Mouse (Mus musculus): Measurements from ENCODE around the gene Dnah7c. TPM values are rescaled to one million over a fixed set of nuclear protein-coding genes. Genes with fewer than 3 reads are reported as not detected.
"Not testable (repeated sequence)": the region's sequence is repeated elsewhere in the genome, so short reads cannot be mapped to it uniquely, and the experiment has no call there.

The Dnah7c gene
- total and polyA plus RNA-seq, 2 experiments from 2014 or later, result 0.19 to 1.8 TPM

DNA sequence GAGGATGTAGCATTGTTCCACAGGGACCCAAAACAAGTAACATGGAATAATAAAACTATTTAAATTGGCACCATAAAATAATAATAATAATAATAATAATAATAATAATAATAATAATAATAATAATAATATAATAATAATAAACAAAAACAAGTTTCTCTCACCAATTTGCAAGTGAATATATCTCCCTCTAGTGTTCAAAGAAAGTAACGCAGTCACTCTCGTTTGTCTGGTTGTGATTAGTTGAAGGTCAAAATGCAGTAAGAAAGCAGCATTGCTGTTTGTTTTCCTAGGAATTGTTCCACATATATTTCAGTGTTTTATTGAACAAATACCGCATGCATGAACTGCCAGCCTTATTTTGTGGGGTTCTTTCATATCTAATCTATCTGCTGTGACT is 8.4 kb upstream of the Dnah7c start:
- not testable (repeated sequence) for H3K4me1 ChIP-seq (ENCODE audit: insufficient read depth, low read length); H3K9ac ChIP-seq (replicated peaks; ENCODE audit: low read length, poor library complexity, severe bottlenecking); H3K4me2 ChIP-seq (ENCODE audit: low read depth, low read length, poor library complexity, severe bottlenecking); H3K27ac ChIP-seq (ENCODE audit: low read depth, low read length); H3K27me3 ChIP-seq (ENCODE audit: insufficient read depth, low read length); ATAC-seq (ENCODE audit: low FRiP score); H3K4me3 ChIP-seq (ENCODE audit: low read depth, low read length); H3K9me3 ChIP-seq (ENCODE audit: low read length); H3K36me3 ChIP-seq (ENCODE audit: insufficient read depth, low read length)
- peak; percentile 40 for DNase-seq (ENCODE audit: low spot score)
- TF ChIP-seq CTCF (IDR thresholded peaks at IDR 0.05), result peak; percentile 70
- WGBS, result 22% methylated on average over 3 of the region's 3 CpGs

DNA sequence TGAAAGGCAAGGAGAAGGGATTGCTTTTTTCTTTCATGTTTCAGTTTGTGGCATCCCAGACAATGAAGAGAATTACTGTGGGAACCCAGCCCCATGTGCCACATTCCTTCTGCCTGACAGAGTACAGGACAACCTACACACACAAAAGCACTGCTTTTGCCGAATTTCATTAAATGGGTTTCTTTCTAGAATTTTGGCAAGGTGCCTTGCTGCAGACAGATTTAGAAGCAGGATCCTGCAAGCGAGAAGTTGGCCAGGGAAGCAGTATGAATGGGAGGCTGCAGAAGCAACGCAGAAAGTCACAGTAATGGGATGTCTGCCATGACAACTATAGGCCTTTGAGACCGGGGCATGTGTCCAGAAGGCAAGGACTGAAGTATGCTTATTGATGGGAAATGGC is 6.4 kb upstream of the Dnah7c start:
- not testable (repeated sequence) for DNase-seq (ENCODE audit: low spot score); H3K4me1 ChIP-seq (ENCODE audit: insufficient read depth, low read length); H3K4me3 ChIP-seq (ENCODE audit: low read depth, low read length); H3K9me3 ChIP-seq (ENCODE audit: low read length); H3K36me3 ChIP-seq (ENCODE audit: insufficient read depth, low read length); H3K4me2 ChIP-seq (ENCODE audit: low read depth, low read length, poor library complexity, severe bottlenecking); H3K27ac ChIP-seq (ENCODE audit: low read depth, low read length); H3K27me3 ChIP-seq (ENCODE audit: insufficient read depth, low read length); H3K9ac ChIP-seq (replicated peaks; ENCODE audit: low read length, poor library complexity, severe bottlenecking)
- WGBS, result 44% methylated on average over 3 of the region's 4 CpGs
- ATAC-seq (ENCODE audit: low FRiP score), result peak; percentile 61; the same call in 1 of the 2 replicates

DNA sequence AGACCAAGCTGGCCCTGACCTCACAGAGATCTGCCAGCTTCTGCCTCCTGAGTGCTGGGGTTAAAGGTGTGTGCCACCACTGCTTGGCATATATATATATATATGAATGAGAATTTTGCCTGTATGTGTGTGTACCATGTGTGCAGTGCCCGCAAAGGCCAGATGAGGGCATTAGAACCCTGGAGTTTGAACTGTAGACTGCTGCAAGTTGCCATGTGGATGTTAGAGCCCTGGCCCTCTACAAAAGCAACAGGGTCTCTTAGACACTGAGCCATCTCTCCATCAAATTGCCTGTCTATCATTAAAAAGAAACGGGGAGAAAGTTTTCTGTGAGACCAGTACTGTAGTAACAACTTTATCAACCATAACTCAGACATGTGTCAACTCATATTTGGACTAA is 3.0 kb downstream of the Dnah7c start:
- H3K27me3 ChIP-seq (ENCODE audit: insufficient read depth, low read length), result no peaks in the 10 kb centered on the region
- no peak overlapping the region for H3K4me3 ChIP-seq (ENCODE audit: low read depth, low read length)
- DNase-seq (ENCODE audit: low spot score), result peak; percentile 11
- H3K9me3 ChIP-seq (ENCODE audit: low read length), result no peaks in the 10 kb centered on the region
- no peak overlapping the region for H3K4me2 ChIP-seq (ENCODE audit: low read depth, low read length, poor library complexity, severe bottlenecking)
- H3K36me3 ChIP-seq (ENCODE audit: insufficient read depth, low read length), result no peaks in the 10 kb centered on the region
- WGBS, result 90% methylated on average over 2 of the region's 2 CpGs
- TF ChIP-seq CTCF (IDR thresholded peaks at IDR 0.05), result peak; percentile 49
- H3K9ac ChIP-seq (replicated peaks; ENCODE audit: low read length, poor library complexity, severe bottlenecking), result no peak overlapping the region
- no peak for ATAC-seq (ENCODE audit: low FRiP score)
- no peak overlapping the region for H3K27ac ChIP-seq (ENCODE audit: low read depth, low read length)
- H3K4me1 ChIP-seq (ENCODE audit: insufficient read depth, low read length), result peaks cover 3% of the 10 kb centered on the region; the same call in 1 of the 2 replicates

DNA sequence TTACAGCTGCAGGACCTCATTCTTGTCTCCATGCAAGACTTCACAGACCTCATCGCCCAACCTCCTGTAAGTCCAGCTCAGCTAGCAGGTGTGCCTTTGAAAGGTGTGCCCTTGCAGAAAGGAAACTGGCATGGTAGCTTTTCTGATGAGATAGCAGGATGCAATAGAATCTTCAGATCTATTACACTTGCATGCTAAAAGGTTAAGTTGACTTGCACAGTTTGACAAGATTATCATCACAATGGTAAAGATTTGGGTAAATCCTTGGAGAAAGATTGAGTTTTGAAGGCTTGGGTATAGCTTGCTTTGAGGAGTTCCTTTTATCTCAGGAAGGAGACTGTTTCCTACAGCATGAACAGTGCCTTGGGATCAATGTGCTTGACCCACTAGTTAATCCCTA is 89.3 kb downstream of the Dnah7c start:
- 52% methylated on average over 1 of the region's 1 CpGs for WGBS
- not testable (repeated sequence) for H3K27ac ChIP-seq (ENCODE audit: low read depth, low read length); H3K4me2 ChIP-seq (ENCODE audit: low read depth, low read length, poor library complexity, severe bottlenecking); H3K9me3 ChIP-seq (ENCODE audit: low read length); DNase-seq (ENCODE audit: low spot score); ATAC-seq (ENCODE audit: low FRiP score); H3K36me3 ChIP-seq (ENCODE audit: insufficient read depth, low read length); H3K4me1 ChIP-seq (ENCODE audit: insufficient read depth, low read length); H3K4me3 ChIP-seq (ENCODE audit: low read depth, low read length); H3K9ac ChIP-seq (replicated peaks; ENCODE audit: low read length, poor library complexity, severe bottlenecking); H3K27me3 ChIP-seq (ENCODE audit: insufficient read depth, low read length)

DNA sequence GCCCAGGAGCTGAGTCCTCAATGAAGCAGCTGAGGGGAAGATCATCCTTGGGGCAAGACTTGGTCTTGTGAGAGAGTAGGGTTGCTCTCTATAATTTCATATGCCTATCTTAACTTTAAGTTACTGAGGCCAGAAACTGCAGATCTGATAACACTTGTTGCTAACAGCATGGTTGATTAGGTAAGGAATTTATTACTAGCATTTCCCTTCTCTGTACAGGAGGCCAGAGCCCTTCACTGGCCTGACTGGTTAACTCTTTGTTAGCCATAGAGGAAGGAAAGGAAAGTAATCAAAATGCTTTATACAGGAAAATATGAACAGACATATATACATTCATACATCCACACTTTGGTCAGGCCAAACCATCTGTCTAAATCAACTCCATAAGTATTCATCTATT is 95.6 kb downstream of the Dnah7c start:
- Histone ChIP-seq H3K4me3 (ENCODE audit: low read depth, low read length) (no peak overlapping the region), H3K36me3 (ENCODE audit: insufficient read depth, low read length) (no peaks in the 10 kb centered on the region), H3K9me3 (ENCODE audit: low read length) (no peaks in the 10 kb centered on the region), H3K4me2 (ENCODE audit: low read depth, low read length, poor library complexity, severe bottlenecking) (no peak overlapping the region), H3K27me3 (ENCODE audit: insufficient read depth, low read length) (no peaks in the 10 kb centered on the region), H3K9ac (replicated peaks; ENCODE audit: low read length, poor library complexity, severe bottlenecking) (no peak overlapping the region), H3K4me1 (ENCODE audit: insufficient read depth, low read length) (no peaks in the 10 kb centered on the region), H3K27ac (ENCODE audit: low read depth, low read length) (no peak overlapping the region)
- DNase-seq (ENCODE audit: low spot score), result no peak
- ATAC-seq (ENCODE audit: low FRiP score), result no peak
- no peak for TF ChIP-seq CTCF (IDR thresholded peaks at IDR 0.05)

DNA sequence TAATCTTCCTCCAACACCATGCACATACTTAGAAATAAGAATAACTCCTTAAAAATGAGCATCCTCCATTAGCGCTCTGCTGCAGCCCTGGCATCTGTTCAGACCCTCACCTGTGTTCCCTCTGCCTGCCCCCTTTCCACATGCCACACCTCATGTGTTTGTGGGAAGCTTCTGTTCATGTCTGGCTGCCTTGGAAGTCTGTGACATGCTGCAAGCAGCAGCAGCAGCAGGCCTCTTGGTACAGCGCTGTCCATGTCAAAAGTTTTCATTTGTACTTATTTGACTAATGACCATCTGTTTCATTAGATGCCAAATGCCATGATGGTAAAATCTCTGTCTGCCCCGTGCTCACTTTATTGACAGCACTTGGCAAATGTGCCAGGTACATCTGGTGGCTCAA is 101.1 kb downstream of the Dnah7c start:
- H3K4me2 ChIP-seq (ENCODE audit: low read depth, low read length, poor library complexity, severe bottlenecking); H3K27me3 ChIP-seq (ENCODE audit: insufficient read depth, low read length); H3K9ac ChIP-seq (replicated peaks; ENCODE audit: low read length, poor library complexity, severe bottlenecking); H3K4me3 ChIP-seq (ENCODE audit: low read depth, low read length); ATAC-seq (ENCODE audit: low FRiP score); H3K27ac ChIP-seq (ENCODE audit: low read depth, low read length); H3K4me1 ChIP-seq (ENCODE audit: insufficient read depth, low read length); DNase-seq (ENCODE audit: low spot score); H3K9me3 ChIP-seq (ENCODE audit: low read length); H3K36me3 ChIP-seq (ENCODE audit: insufficient read depth, low read length): not testable (repeated sequence)
- 55% methylated on average over 3 of the region's 3 CpGs for WGBS

All from midbrain, postnatal 0 days (tissue).